Mouse (Mus musculus): ENCODE results near the gene Fbxw4. TPM values are rescaled to one million over a fixed set of nuclear protein-coding genes. Genes with fewer than 3 reads are reported as not detected.

Gene Fbxw4
- total RNA-seq, 1 experiment from 2014 or later: 17.1 TPM

GRCm38 (mm10) chr19:45537505-45537904 is 122.6 kb downstream of the Fbxw4 start:
- ATAC-seq (replicated peaks in 1 of 2; ENCODE audit: insufficient read depth in 1 of 2, low FRiP score in 2 of 2, low TSS enrichment in 1 of 2, low read depth in 1 of 2, poor library complexity in 2 of 2, severe bottlenecking in 2 of 2): peak; percentile 58 to 80; a peak in 2 of 4 replicates

DNA sequence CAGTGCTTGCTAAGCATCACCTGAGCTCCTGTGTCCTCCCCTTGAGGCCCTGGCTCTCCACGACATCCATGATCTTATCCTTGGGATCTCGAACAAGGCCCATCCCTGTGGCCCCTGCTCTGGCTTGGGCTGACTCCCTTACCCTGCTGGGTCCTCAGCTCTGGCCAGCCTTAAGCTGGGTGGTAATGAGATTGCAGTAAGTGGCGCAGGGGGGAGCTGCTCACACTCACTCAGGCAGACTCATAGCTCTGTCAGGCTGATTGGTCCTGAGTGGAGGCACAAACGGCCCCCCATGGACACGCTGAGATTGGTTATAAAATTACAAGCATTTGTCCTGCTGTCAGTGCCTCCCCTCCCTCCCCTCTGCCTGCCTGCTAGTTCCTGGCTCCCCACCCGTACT is 124.2 kb downstream of the Fbxw4 start:
- ATAC-seq (replicated peaks in 1 of 2; ENCODE audit: insufficient read depth in 1 of 2, low FRiP score in 2 of 2, low TSS enrichment in 1 of 2, low read depth in 1 of 2, poor library complexity in 2 of 2, severe bottlenecking in 2 of 2): no peak

GRCm38 (mm10) chr19:45535214-45535735 is 124.8 kb downstream of the Fbxw4 start:
- no peak for ATAC-seq (replicated peaks in 1 of 2; ENCODE audit: insufficient read depth in 1 of 2, low FRiP score in 2 of 2, low TSS enrichment in 1 of 2, low read depth in 1 of 2, poor library complexity in 2 of 2, severe bottlenecking in 2 of 2)

- ATAC-seq (replicated peaks in 1 of 2; ENCODE audit: insufficient read depth in 1 of 2, low FRiP score in 2 of 2, low TSS enrichment in 1 of 2, low read depth in 1 of 2, poor library complexity in 2 of 2, severe bottlenecking in 2 of 2): no peak
Measured at GRCm38 (mm10) chr19:45533617-45534016, 126.5 kb downstream of the Fbxw4 start.

GRCm38 (mm10) chr19:45531554-45531953 is 128.6 kb downstream of the Fbxw4 start:
- ATAC-seq (replicated peaks in 1 of 2; ENCODE audit: insufficient read depth in 1 of 2, low FRiP score in 2 of 2, low TSS enrichment in 1 of 2, low read depth in 1 of 2, poor library complexity in 2 of 2, severe bottlenecking in 2 of 2): no peak

- ATAC-seq (replicated peaks in 1 of 2; ENCODE audit: insufficient read depth in 1 of 2, low FRiP score in 2 of 2, low TSS enrichment in 1 of 2, low read depth in 1 of 2, poor library complexity in 2 of 2, severe bottlenecking in 2 of 2): peak; percentile 38 to 56
Measured at GRCm38 (mm10) chr19:45530200-45530995, 129.7 kb downstream of the Fbxw4 start.

GRCm38 (mm10) chr19:45529294-45529693 is 130.8 kb downstream of the Fbxw4 start:
- no peak for ATAC-seq (replicated peaks in 1 of 2; ENCODE audit: insufficient read depth in 1 of 2, low FRiP score in 2 of 2, low TSS enrichment in 1 of 2, low read depth in 1 of 2, poor library complexity in 2 of 2, severe bottlenecking in 2 of 2)

Other genes with a start within 250 kb of the Fbxw4 start
- 12.2 and 13.2 TPM in 2 replicates for gene Poll, start 99.8 kb downstream of the Fbxw4 start, total RNA-seq (2017)
- 21.6 and 35.8 TPM in 2 replicates for gene Gm17018, start 99.7 kb downstream of the Fbxw4 start, total RNA-seq (2017)
- gene Fgf8, start 82.6 kb upstream of the Fbxw4 start, total RNA-seq (2017): not detected in 2 replicates
- 63.4 and 85.8 TPM in 2 replicates for gene Npm3, start 89.3 kb upstream of the Fbxw4 start, total RNA-seq (2017)
- 234 and 248 TPM in 2 replicates for gene Mgea5, start 123.5 kb upstream of the Fbxw4 start, total RNA-seq (2017)
- gene Kcnip2, start 155.7 kb upstream of the Fbxw4 start, total RNA-seq (2017): not detected in 2 replicates